Mouse (Mus musculus) hindbrain, embryonic 15.5 days (tissue): ENCODE measurements at regions not wholly inside any gene's neighbourhood (a gene's known extent, or its start where the extent isn't known, plus 50 kb on each side); places are given as distances from the start of the nearest gene placed in this dataset.

Source experiments
- ATAC-seq: fragments of 200-750 bp; cut with Nextera tagmentation; 2 replicates; pipeline ENCODE4 v1.8.0; 2017; ENCODE audit warnings: low read depth, moderate number of reproducible peaks, moderate TSS enrichment; ENCODE audit not compliant: low FRiP score
- H3K27ac ChIP-seq: fragments of 300-500 bp; sonication (generic); replicated peaks from 2 replicates; pipeline ENCODE4 v1.5.1; 2015; ENCODE audit warnings: mild to moderate bottlenecking, inconsistent platforms
- H3K27me3 ChIP-seq: fragments of 300-500 bp; sonication (generic); 2 replicates; pipeline ENCODE4 v1.6.1; 2015; ENCODE audit warnings: control low read depth, inconsistent platforms
- H3K36me3 ChIP-seq: fragments of 300-500 bp; sonication (generic); 2 replicates; pipeline ENCODE4 v1.6.1; 2015; ENCODE audit warnings: control low read depth, inconsistent platforms
- H3K4me1 ChIP-seq: fragments of 300-500 bp; sonication (generic); replicated peaks from 2 replicates; pipeline ENCODE4 v1.6.1; 2015; ENCODE audit warnings: control low read depth, inconsistent platforms
- H3K4me2 ChIP-seq: fragments of 300-500 bp; sonication (generic); 2 replicates; pipeline ENCODE4 v1.6.1; 2015; ENCODE audit warnings: moderate library complexity, mild to moderate bottlenecking, inconsistent platforms
- H3K4me3 ChIP-seq: fragments of 300-500 bp; sonication (generic); 2 replicates; pipeline ENCODE4 v1.5.1; 2015; ENCODE audit warnings: mild to moderate bottlenecking, inconsistent platforms
- H3K9ac ChIP-seq: fragments of 300-500 bp; sonication (generic); 2 replicates; pipeline ENCODE4 v1.6.1; 2015; ENCODE audit warnings: inconsistent platforms
- H3K9me3 ChIP-seq: fragments of 300-500 bp; sonication (generic); 2 replicates; pipeline ENCODE4 v1.6.1; 2016; ENCODE audit warnings: control low read depth, inconsistent platforms
- WGBS: fragments of 180-500 bp; shearing (Covaris S2); methylation state at CpG from one replicate; pipeline ENCODE4 v1.1.7; 2015; 5-methylcytosine and 5-hydroxymethylcytosine counted together

GRCm38 (mm10) chr10:68354335-68355231 is 76.0 kb upstream of the Arid5b start:
- no peak for ATAC-seq
- WGBS = 50% methylated on average over 7 of the region's 8 CpGs
- H3K9me3 ChIP-seq = no peaks in the 10 kb centered on the region
- H3K27me3 ChIP-seq = no peaks in the 10 kb centered on the region
- H3K4me1 ChIP-seq = peaks cover 17% of the 10 kb centered on the region
- no peak overlapping the region for H3K9ac ChIP-seq
- no peak overlapping the region for H3K4me2 ChIP-seq
- H3K27ac ChIP-seq = peak overlapping the region; percentile 48; the same call in 1 of the 2 replicates
- no peaks in the 10 kb centered on the region for H3K36me3 ChIP-seq
- H3K4me3 ChIP-seq = no peak overlapping the region

- peaks cover 17% of the 10 kb centered on the region for H3K4me1 ChIP-seq
These were observed 75.2 kb upstream of the Arid5b start for GRCm38 (mm10) chr10:68353692-68354232.

GRCm38 (mm10) chr10:68351841-68352555 is 73.5 kb upstream of the Arid5b start:
- Histone ChIP-seq H3K4me2 (no peak overlapping the region), H3K4me1 (peaks cover 17% of the 10 kb centered on the region), H3K27me3 (no peaks in the 10 kb centered on the region), H3K4me3 (no peak overlapping the region), H3K36me3 (no peaks in the 10 kb centered on the region), H3K9me3 (no peaks in the 10 kb centered on the region), H3K9ac (no peak overlapping the region), H3K27ac (no peak overlapping the region)
- 49% methylated on average over 8 of the region's 8 CpGs for WGBS
- ATAC-seq = no peak

More at GRCm38 (mm10) chr10:68353692-68354232, 75.2 kb upstream of the Arid5b start:
- H3K4me2 ChIP-seq = no peak overlapping the region
- no peak overlapping the region for H3K27ac ChIP-seq
- 71% methylated on average over 18 of the region's 18 CpGs for WGBS
- H3K4me3 ChIP-seq = no peak overlapping the region
- H3K27me3 ChIP-seq = no peaks in the 10 kb centered on the region
- H3K9me3 ChIP-seq = no peaks in the 10 kb centered on the region
- H3K9ac ChIP-seq = no peak overlapping the region
- H3K36me3 ChIP-seq = no peaks in the 10 kb centered on the region
- no peak for ATAC-seq

GRCm38 (mm10) chr10:68351441-68351840 is 72.9 kb upstream of the Arid5b start:
- Histone ChIP-seq H3K4me1 (peaks cover 17% of the 10 kb centered on the region), H3K9me3 (no peaks in the 10 kb centered on the region), H3K27me3 (no peaks in the 10 kb centered on the region), H3K36me3 (no peaks in the 10 kb centered on the region), H3K4me3 (no peak overlapping the region), H3K4me2 (no peak overlapping the region), H3K9ac (no peak overlapping the region), H3K27ac (no peak overlapping the region)
- ATAC-seq = no peak
- WGBS = 82% methylated on average over 5 of the region's 5 CpGs

- ATAC-seq = no peak
- H3K4me1 ChIP-seq = peaks cover 13% of the 10 kb centered on the region
- WGBS = 94% methylated on average over 12 of the region's 12 CpGs
These were observed 72.3 kb upstream of the Arid5b start for GRCm38 (mm10) chr10:68350798-68351197.

GRCm38 (mm10) chr10:68347806-68348205 is 69.3 kb upstream of the Arid5b start:
- Histone ChIP-seq H3K27me3 (no peaks in the 10 kb centered on the region), H3K9me3 (no peaks in the 10 kb centered on the region), H3K36me3 (no peaks in the 10 kb centered on the region), H3K9ac (no peak overlapping the region), H3K4me1 (no peaks in the 10 kb centered on the region), H3K4me2 (no peak overlapping the region), H3K27ac (no peak overlapping the region), H3K4me3 (no peak overlapping the region)
- WGBS = 89% methylated on average over 7 of the region's 7 CpGs
- ATAC-seq = no peak

More at GRCm38 (mm10) chr10:68350798-68351197, 72.3 kb upstream of the Arid5b start:
- no peak overlapping the region for H3K4me3 ChIP-seq
- H3K27me3 ChIP-seq = no peaks in the 10 kb centered on the region
- no peaks in the 10 kb centered on the region for H3K36me3 ChIP-seq
- H3K9me3 ChIP-seq = no peaks in the 10 kb centered on the region
- no peak overlapping the region for H3K27ac ChIP-seq
- H3K4me2 ChIP-seq = no peak overlapping the region
- H3K9ac ChIP-seq = no peak overlapping the region

GRCm38 (mm10) chr10:68344991-68345720 is 66.6 kb upstream of the Arid5b start:
- Histone ChIP-seq H3K36me3 (no peaks in the 10 kb centered on the region), H3K9ac (no peak overlapping the region), H3K27me3 (no peaks in the 10 kb centered on the region), H3K9me3 (no peaks in the 10 kb centered on the region), H3K27ac (no peak overlapping the region), H3K4me1 (no peaks in the 10 kb centered on the region), H3K4me3 (no peak overlapping the region), H3K4me2 (no peak overlapping the region)
- WGBS = 77% methylated on average over 18 of the region's 18 CpGs
- no peak for ATAC-seq

- Histone ChIP-seq H3K9me3 (no peaks in the 10 kb centered on the region), H3K4me2 (no peak overlapping the region), H3K36me3 (no peaks in the 10 kb centered on the region), H3K27ac (no peak overlapping the region), H3K27me3 (no peaks in the 10 kb centered on the region), H3K4me3 (no peak overlapping the region), H3K9ac (no peak overlapping the region), H3K4me1 (no peaks in the 10 kb centered on the region)
- no peak for ATAC-seq
- WGBS = 96% methylated on average over 2 of the region's 2 CpGs
These were observed 65.7 kb upstream of the Arid5b start for GRCm38 (mm10) chr10:68344211-68344610.

GRCm38 (mm10) chr10:68334054-68334453 is 55.5 kb upstream of the Arid5b start:
- Histone ChIP-seq H3K27me3 (no peaks in the 10 kb centered on the region), H3K4me1 (no peaks in the 10 kb centered on the region), H3K9me3 (no peaks in the 10 kb centered on the region), H3K4me3 (no peak overlapping the region), H3K9ac (no peak overlapping the region), H3K4me2 (no peak overlapping the region), H3K27ac (no peak overlapping the region), H3K36me3 (no peaks in the 10 kb centered on the region)
- 88% methylated on average over 5 of the region's 5 CpGs for WGBS
- no peak for ATAC-seq
